Mouse (Mus musculus) liver, embryonic 13.5 days (tissue): Measurements from ENCODE around the gene Wdr60. TPM values are rescaled to one million over a fixed set of nuclear protein-coding genes. Genes with fewer than 3 reads are reported as not detected.

Experiments
- ATAC-seq: fragments of 200-750 bp; cut with Nextera tagmentation; 2 replicates; pipeline ENCODE4 v1.8.0; 2017; ENCODE audit warnings: low read depth, mild to moderate bottlenecking, moderate number of reproducible peaks, moderate library complexity
- DNase-seq: peaks from one replicate; pipeline ENCODE4 v3.0.0; 2022
- H3K27ac ChIP-seq: fragments of 300-500 bp; sonication (generic); 2 replicates; pipeline ENCODE4 v1.5.1; 2015; ENCODE audit warnings: moderate library complexity, mild to moderate bottlenecking, inconsistent platforms
- H3K27me3 ChIP-seq: fragments of 300-500 bp; sonication (generic); 2 replicates; pipeline ENCODE4 v1.6.1; 2015; ENCODE audit warnings: mild to moderate bottlenecking, inconsistent platforms
- H3K36me3 ChIP-seq: fragments of 300-500 bp; sonication (generic); 2 replicates; pipeline ENCODE4 v1.6.1; 2015; ENCODE audit warnings: mild to moderate bottlenecking, inconsistent platforms
- H3K4me1 ChIP-seq: fragments of 300-500 bp; sonication (generic); replicated peaks from 2 replicates; pipeline ENCODE4 v1.6.1; 2015; ENCODE audit warnings: inconsistent platforms
- H3K4me2 ChIP-seq: fragments of 300-500 bp; sonication (generic); 2 replicates; pipeline ENCODE4 v1.6.1; 2015; ENCODE audit warnings: inconsistent platforms, mild to moderate bottlenecking, moderate library complexity
- H3K4me3 ChIP-seq: fragments of 300-500 bp; sonication (generic); replicated peaks from 2 replicates; pipeline ENCODE4 v1.5.1; 2015; ENCODE audit warnings: mild to moderate bottlenecking, inconsistent platforms
- H3K9ac ChIP-seq: fragments of 300-500 bp; sonication (generic); 2 replicates; pipeline ENCODE4 v1.6.1; 2015; ENCODE audit warnings: mild to moderate bottlenecking, inconsistent platforms
- H3K9me3 ChIP-seq: fragments of 300-500 bp; sonication (generic); replicated peaks from 2 replicates; pipeline ENCODE4 v1.6.1; 2016; ENCODE audit warnings: inconsistent platforms
- WGBS: fragments of 180-500 bp; shearing (Covaris S2); methylation state at CpG from one replicate; pipeline ENCODE4 v1.1.7; 2015; ENCODE audit not compliant: insufficient replicate concordance; 5-methylcytosine and 5-hydroxymethylcytosine counted together
- polyA plus RNA-seq: library from polyadenylated mRNA; unstranded; fragments of >200 nt; fragmentation: Nextera tagmentation; extraction: Ambion mirVana; gene quantifications from 2 replicates; pipeline ENCODE4 v1.2.1, GENCODE M21; 2015

The Wdr60 gene
- polyA plus RNA-seq, 1 experiment from 2014 or later = 5.2 TPM

DNA sequence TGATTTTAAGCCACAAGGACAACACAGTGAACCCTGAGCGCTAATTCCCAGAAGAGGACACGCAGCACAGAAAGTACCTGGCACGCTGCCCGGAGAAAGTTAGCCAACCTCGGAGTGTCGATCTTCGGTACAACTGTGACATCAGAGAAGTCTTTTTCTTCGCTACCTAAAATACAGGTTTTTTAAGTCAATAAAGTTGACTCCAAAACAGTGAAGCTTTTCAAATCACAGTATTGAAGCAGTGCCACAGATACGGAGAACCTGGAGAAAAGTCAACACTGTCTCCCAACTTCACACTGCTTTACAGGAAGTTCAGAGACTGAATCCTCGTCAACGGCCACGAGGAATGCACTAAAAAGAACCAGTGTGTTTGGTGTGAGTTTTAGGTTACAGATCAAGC, 31.2 kb downstream of the Wdr60 start:
- no peak for DNase-seq
- H3K4me1 ChIP-seq = no peaks in the 10 kb centered on the region
- 0 out of 2 replicates have a peak, but pooled peaks cover 2% of the 10 kb centered on the region for H3K36me3 ChIP-seq
- H3K27ac ChIP-seq = no peak overlapping the region
- H3K9ac ChIP-seq = no peak overlapping the region
- H3K4me3 ChIP-seq = no peak overlapping the region
- no peaks in the 10 kb centered on the region for H3K9me3 ChIP-seq
- H3K27me3 ChIP-seq = no peaks in the 10 kb centered on the region
- ATAC-seq = no peak
- no peak overlapping the region for H3K4me2 ChIP-seq
- WGBS = 75% methylated on average over 12 of the region's 12 CpGs

DNA sequence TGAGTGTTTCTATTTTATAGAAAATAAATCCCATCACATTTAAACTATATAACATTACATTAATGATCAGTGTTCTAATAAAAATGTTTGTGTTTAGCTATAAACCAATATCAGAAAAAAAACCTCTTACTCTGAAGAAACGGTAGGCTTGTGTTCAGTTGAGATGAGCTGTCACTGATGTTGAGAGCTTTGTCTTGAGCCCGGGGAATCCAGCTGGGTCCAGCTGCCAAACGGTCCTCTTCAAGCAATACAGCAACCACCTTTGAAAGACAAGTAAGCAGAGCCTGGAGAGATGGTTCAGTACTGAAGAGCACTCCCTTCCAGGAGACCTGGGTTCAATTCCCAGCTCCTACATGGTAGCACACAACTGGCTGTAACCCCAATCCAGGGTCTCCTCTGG, 33.4 kb downstream of the Wdr60 start:
- ATAC-seq = no peak
- no peaks in the 10 kb centered on the region for H3K27me3 ChIP-seq
- no peak overlapping the region for H3K9ac ChIP-seq
- H3K4me1 ChIP-seq = no peaks in the 10 kb centered on the region
- H3K4me2 ChIP-seq = no peak overlapping the region
- no peak overlapping the region for H3K27ac ChIP-seq
- no peak for DNase-seq
- no peaks in the 10 kb centered on the region for H3K9me3 ChIP-seq
- H3K36me3 ChIP-seq = peaks cover 5% of the 10 kb centered on the region; the same call in 1 of the 2 replicates
- WGBS = 78% methylated on average over 3 of the region's 3 CpGs
- H3K4me3 ChIP-seq = no peak overlapping the region

DNA sequence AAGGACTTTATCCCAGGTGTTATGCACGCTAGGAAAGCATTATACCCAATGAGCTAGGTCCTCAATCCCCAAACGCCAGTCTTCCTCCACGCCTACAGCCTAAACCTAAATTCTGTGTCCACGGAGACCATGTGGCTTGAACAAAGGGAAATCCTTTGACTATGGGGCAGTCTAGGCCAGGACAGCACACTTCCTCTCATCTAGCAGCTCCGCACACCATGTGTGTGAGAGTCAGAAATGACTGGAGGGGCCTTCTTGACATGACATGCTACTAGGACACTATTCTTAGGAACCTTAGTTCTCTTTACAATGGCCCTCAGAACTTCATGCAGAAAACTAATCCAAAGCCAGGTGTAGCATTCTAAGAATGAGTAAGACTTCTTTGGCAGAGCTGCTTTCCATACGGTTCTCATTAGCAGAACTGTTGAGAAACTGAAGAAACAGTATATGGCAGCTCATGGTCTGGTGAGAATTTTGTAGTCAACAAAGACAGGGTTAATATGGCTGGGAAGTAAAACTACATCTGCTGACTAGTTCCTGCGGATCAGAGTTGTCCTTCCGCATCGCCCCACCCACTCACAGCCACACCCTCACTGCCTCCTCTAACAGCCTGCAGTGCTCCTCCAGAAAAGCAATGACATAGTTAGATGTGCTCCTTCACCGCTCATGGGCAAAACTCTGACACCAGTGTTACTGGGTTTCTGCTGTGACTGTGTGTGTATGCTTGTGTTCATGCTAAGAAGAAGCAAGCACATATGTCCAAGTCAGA, 36.3 kb downstream of the Wdr60 start:
- no peaks in the 10 kb centered on the region for H3K9me3 ChIP-seq
- H3K36me3 ChIP-seq = peaks cover 5% of the 10 kb centered on the region; the same call in 1 of the 2 replicates
- no peak overlapping the region for H3K4me3 ChIP-seq
- H3K27me3 ChIP-seq = no peaks in the 10 kb centered on the region
- WGBS = 70% methylated on average over 10 of the region's 10 CpGs
- no peak; the same call in 1 of the 2 replicates for ATAC-seq
- H3K4me1 ChIP-seq = no peaks in the 10 kb centered on the region
- no peak overlapping the region for H3K9ac ChIP-seq
- H3K4me2 ChIP-seq = no peak overlapping the region
- DNase-seq = no peak
- no peak overlapping the region for H3K27ac ChIP-seq

DNA sequence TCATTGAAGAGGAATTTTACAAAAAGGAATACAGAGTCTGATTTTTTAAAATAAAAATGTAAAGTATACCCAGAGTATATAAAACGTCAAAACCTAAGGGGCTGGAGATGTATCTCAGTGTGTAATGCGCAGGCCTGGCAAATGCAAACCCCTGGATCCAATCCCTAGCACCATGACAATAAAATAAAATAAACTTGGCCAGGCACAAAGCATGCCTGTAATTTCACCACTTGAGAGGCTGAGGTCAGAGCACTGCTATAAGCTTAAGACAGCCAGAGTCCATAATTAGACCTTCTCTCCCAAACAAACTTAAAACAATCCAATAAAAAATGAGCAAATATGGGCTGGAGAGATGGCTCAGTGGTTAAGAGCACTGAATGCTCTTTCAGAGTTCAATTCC, 39.7 kb downstream of the Wdr60 start:
- 88% methylated on average over 2 of the region's 2 CpGs for WGBS
- H3K27me3 ChIP-seq = no peaks in the 10 kb centered on the region
- ATAC-seq = no peak
- no peak overlapping the region for H3K27ac ChIP-seq
- H3K4me2 ChIP-seq = no peak overlapping the region
- H3K4me3 ChIP-seq = no peak overlapping the region
- no peak for DNase-seq
- no peaks in the 10 kb centered on the region for H3K4me1 ChIP-seq
- no peaks in the 10 kb centered on the region for H3K9me3 ChIP-seq
- H3K9ac ChIP-seq = no peak overlapping the region
- H3K36me3 ChIP-seq = peaks cover 5% of the 10 kb centered on the region; the same call in 1 of the 2 replicates

DNA sequence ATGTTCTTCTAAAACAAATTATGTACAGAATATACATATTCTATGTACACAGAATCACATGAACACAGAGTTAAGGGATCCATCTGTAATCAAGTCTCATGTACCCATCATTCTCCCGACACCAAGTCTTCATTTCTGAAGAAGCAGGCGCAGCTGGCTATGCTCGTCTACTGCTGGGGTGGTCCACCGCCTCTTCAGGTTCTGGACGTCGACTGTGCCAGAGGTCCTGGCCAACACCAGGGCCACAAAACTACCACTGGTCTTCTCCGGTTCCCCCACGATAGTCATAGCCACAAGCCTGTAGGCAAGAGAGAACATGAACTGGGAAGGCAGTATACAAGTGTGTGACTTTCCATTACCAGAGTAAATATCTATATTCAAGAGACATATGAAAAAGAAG, 55.3 kb downstream of the Wdr60 start:
- H3K36me3 ChIP-seq = no peaks in the 10 kb centered on the region; the same call in 1 of the 2 replicates
- no peaks in the 10 kb centered on the region for H3K4me1 ChIP-seq
- DNase-seq (no peak), ATAC-seq (no peak)
- no peak overlapping the region for H3K9ac ChIP-seq
- no peak overlapping the region for H3K27ac ChIP-seq
- H3K4me2 ChIP-seq = no peak overlapping the region
- WGBS = 84% methylated on average over 8 of the region's 8 CpGs
- no peaks in the 10 kb centered on the region for H3K27me3 ChIP-seq
- no peak overlapping the region for H3K4me3 ChIP-seq
- no peaks in the 10 kb centered on the region for H3K9me3 ChIP-seq

DNA sequence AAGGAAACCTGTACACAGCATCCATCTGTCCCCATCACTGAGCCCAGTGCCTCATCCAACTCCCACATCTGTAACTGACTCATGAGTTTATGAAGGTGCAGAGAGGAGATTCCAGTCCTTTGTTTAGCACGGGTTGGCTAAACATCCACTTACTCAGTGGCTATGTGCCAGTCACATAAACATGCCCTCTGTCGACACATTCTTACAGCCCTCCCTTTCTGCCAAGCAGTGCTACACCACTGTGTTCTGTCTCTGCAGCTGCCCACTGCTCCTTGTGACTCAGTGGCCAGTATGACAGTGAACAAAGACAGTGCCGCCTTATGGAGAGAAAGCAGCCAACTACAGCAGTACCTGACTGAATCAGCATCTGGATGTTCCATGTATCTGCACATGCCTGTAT, 57.1 kb downstream of the Wdr60 start:
- Histone ChIP-seq H3K9ac (no peak overlapping the region), H3K4me3 (no peak overlapping the region), H3K4me1 (no peaks in the 10 kb centered on the region), H3K4me2 (no peak overlapping the region), H3K9me3 (no peaks in the 10 kb centered on the region), H3K27me3 (no peaks in the 10 kb centered on the region), H3K36me3 (no peaks in the 10 kb centered on the region), H3K27ac (no peak overlapping the region)
- WGBS = 75% methylated on average over 3 of the region's 3 CpGs
- ATAC-seq (no peak), DNase-seq (no peak)

DNA sequence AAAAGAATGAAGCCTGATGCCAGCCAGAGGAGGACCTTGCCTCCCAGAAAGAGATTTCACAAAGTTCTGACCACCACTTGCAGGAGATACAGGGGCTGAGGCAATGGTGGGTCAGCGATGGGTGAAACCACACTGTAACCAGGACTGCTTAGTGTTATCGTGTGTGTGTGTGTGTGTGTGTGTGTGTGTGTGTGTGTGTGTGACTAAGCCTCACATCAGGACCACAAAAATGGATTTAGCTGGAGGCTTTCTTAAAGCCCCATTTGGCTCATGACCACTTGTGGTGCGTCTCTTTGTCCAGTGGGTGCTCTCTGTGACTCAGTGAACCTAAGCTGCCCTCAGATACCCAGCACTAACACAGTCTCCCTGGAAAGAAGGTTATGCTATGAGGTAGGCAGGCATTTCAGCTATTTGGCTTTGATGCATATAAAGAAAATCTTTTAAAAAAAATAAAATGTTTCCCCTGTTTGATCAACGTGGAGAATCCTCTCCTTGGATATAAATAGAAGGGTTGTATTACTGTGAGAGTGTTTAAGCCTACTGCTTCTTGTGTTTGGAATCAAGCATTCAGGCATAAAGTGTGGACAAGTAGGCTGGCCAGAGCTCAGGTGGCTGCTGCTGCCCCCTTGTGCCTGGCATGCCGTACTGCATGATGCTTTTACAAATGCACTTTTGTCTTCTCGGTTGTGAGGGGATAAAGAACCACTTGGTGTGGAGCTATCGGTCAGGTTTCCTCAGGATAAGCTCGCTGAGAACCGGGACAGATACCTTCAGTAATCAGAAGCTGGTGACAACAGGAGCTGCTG, 60.4 kb downstream of the Wdr60 start:
- H3K9me3 ChIP-seq = no peaks in the 10 kb centered on the region
- no peaks in the 10 kb centered on the region for H3K4me1 ChIP-seq
- no peak overlapping the region for H3K4me3 ChIP-seq
- no peak overlapping the region for H3K4me2 ChIP-seq
- H3K36me3 ChIP-seq = no peaks in the 10 kb centered on the region
- DNase-seq (peak; percentile 6), ATAC-seq (peak; percentile 29; the same call in 1 of the 2 replicates)
- no peak overlapping the region for H3K27ac ChIP-seq
- 25% methylated on average over 9 of the region's 9 CpGs for WGBS
- no peak overlapping the region for H3K9ac ChIP-seq
- no peaks in the 10 kb centered on the region for H3K27me3 ChIP-seq

DNA sequence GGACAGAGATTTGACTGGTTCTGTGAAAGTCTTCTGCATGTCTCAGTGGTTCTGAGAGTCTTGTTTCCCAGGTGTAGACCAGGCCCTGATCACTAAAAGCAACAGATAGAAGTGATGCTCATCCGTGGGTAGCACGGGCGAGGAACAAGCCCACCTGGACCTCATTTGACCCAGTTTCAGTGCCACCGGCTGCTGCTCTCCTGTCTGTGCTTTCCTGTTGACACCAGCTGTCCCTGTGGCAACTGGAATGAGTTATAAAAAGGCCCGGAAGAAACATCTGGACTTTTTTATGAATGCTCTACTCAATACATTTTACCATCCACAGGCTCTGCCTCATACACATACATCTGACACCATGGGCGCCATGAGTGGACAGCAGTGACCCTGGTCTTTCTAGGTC, 64.0 kb downstream of the Wdr60 start:
- no peaks in the 10 kb centered on the region for H3K36me3 ChIP-seq
- H3K4me2 ChIP-seq = no peak overlapping the region
- no peaks in the 10 kb centered on the region for H3K4me1 ChIP-seq
- 71% methylated on average over 6 of the region's 6 CpGs for WGBS
- ATAC-seq (no peak), DNase-seq (no peak)
- H3K9me3 ChIP-seq = no peaks in the 10 kb centered on the region
- no peak overlapping the region for H3K4me3 ChIP-seq
- no peak overlapping the region for H3K27ac ChIP-seq
- no peaks in the 10 kb centered on the region for H3K27me3 ChIP-seq
- H3K9ac ChIP-seq = no peak overlapping the region

DNA sequence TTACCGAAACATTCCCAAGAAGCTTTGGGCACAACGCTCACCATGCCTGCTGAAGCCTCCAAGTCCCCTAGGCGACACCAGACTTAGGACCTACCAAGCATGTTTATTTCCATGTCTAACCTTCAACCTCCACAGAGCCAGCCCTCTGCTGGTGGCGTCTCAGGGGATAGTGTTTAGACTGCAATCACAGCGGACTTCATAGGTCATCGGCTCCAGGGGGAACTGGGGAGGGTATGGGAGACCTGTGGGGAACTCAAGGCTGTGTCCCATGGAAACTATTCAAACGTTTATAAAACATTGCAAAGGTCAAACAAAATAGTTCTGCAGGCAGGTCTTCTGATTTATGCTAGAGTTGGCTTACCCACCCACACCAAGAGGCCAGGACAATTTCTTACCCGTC, 66.6 kb downstream of the Wdr60 start:
- H3K9me3 ChIP-seq = no peaks in the 10 kb centered on the region
- no peaks in the 10 kb centered on the region for H3K4me1 ChIP-seq
- H3K9ac ChIP-seq = no peak overlapping the region
- 52% methylated on average over 8 of the region's 8 CpGs for WGBS
- no peak overlapping the region for H3K4me2 ChIP-seq
- no peak overlapping the region for H3K27ac ChIP-seq
- H3K4me3 ChIP-seq = no peak overlapping the region
- ATAC-seq (no peak), DNase-seq (no peak)
- no peaks in the 10 kb centered on the region for H3K27me3 ChIP-seq
- H3K36me3 ChIP-seq = no peaks in the 10 kb centered on the region

DNA sequence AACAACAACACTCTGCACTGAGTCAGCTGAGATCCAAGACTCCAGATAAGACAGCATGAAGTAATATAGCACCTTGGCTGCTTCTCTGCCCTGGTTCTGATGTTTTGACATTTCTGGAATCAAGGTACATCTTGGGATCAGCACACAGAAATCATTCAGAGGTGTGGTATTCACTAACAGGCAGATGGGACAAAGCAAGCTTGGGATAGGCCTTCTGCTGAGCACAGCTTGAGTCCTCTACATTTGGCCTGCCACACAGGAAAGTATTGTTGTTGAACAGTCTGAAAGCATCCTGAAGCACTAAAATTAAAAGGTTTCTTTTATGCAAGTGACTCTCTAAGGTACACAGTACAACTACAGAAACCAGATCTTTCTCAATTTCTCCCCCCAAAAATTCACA, 68.2 kb downstream of the Wdr60 start:
- Histone ChIP-seq H3K27me3 (no peaks in the 10 kb centered on the region), H3K4me2 (no peak overlapping the region), H3K27ac (no peak overlapping the region), H3K9ac (no peak overlapping the region), H3K9me3 (no peaks in the 10 kb centered on the region), H3K4me3 (no peak overlapping the region), H3K36me3 (no peaks in the 10 kb centered on the region), H3K4me1 (no peaks in the 10 kb centered on the region)
- DNase-seq = no peak
- ATAC-seq = no peak

DNA sequence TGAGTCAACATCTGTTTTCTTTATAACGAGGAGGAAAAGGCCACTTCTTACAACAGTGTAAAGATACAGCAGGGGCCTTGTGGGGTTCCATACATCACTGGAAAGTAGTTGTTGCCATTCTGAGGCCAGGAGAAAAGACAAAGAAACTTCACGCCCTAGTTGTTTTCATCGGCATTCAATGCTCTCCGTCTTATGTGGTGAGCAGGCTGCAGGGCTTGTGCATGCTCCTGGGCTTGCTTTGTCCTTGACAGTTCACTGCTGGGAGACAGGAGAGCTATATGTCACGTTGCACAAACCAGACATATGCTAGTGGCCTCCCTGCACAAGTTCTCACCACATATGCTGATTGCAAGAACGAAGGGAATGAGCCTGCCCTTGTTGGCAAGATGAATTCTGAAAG, 68.9 kb downstream of the Wdr60 start:
- no peaks in the 10 kb centered on the region for H3K9me3 ChIP-seq
- no peak for DNase-seq
- H3K9ac ChIP-seq = no peak overlapping the region
- H3K4me1 ChIP-seq = no peaks in the 10 kb centered on the region
- ATAC-seq = no peak
- no peaks in the 10 kb centered on the region for H3K36me3 ChIP-seq
- no peaks in the 10 kb centered on the region for H3K27me3 ChIP-seq
- H3K4me2 ChIP-seq = no peak overlapping the region
- H3K4me3 ChIP-seq = no peak overlapping the region
- no peak overlapping the region for H3K27ac ChIP-seq
- WGBS = 59% methylated on average over 6 of the region's 6 CpGs
